Mouse (Mus musculus) layer of hippocampus, postnatal 25 days (tissue): ENCODE results near the gene Rsf1. TPM values are rescaled to one million over a fixed set of nuclear protein-coding genes. Genes with fewer than 3 reads are reported as not detected.

ENCODE experiments used
- DNase-seq, 2 experiments: peaks; one replicate each; pipeline ENCODE4 v3.0.0; 2022; ENCODE audit warnings: mixed read lengths in 2 of 2, low spot score in 1 of 2; ENCODE audit errors: extremely low spot score in 1 of 2
- total RNA-seq, 2 experiments: library from RNA; stranded (reverse); gene quantifications; 2 replicates each; pipeline ENCODE4 v1.2.3; 2021

Gene Rsf1
- total RNA-seq, 2 experiments from 2014 or later = 38.9 to 48.7 TPM

GRCm38 (mm10) chr7:97629351-97629750, 49.7 kb downstream of the Rsf1 start:
- no peak for DNase-seq

- no peak for DNase-seq
Observed at GRCm38 (mm10) chr7:97631290-97631689, 51.6 kb downstream of the Rsf1 start.

GRCm38 (mm10) chr7:97632897-97633296, 53.2 kb downstream of the Rsf1 start:
- no peak for DNase-seq

GRCm38 (mm10) chr7:97645060-97645459, 65.4 kb downstream of the Rsf1 start:
- DNase-seq = no peak

GRCm38 (mm10) chr7:97647656-97648055, 68.0 kb downstream of the Rsf1 start:
- DNase-seq = no peak

- DNase-seq = no peak
Observed at GRCm38 (mm10) chr7:97650729-97651128, 71.0 kb downstream of the Rsf1 start.

GRCm38 (mm10) chr7:97656144-97656543, 76.5 kb downstream of the Rsf1 start:
- DNase-seq = no peak

GRCm38 (mm10) chr7:97661634-97662033, 81.9 kb downstream of the Rsf1 start:
- no peak for DNase-seq

GRCm38 (mm10) chr7:97679239-97679638, 99.5 kb downstream of the Rsf1 start:
- no peak for DNase-seq

GRCm38 (mm10) chr7:97687831-97688230, 108.1 kb downstream of the Rsf1 start:
- DNase-seq = no peak

- DNase-seq = no peak
Observed at GRCm38 (mm10) chr7:97695441-97695840, 115.8 kb downstream of the Rsf1 start.

- peak in 1 of 2 experiments; percentile 28 for DNase-seq
Observed at GRCm38 (mm10) chr7:97696133-97696505, 116.4 kb downstream of the Rsf1 start.

- peak; percentile 89 to 95 for DNase-seq
Observed at GRCm38 (mm10) chr7:97696506-97697254, 117.0 kb downstream of the Rsf1 start, which contains the start of gene Clns1a. Gene Clns1a, plus strand, starts transcription at chr7:97696634.

- DNase-seq = no peak
Observed at GRCm38 (mm10) chr7:97700173-97700572, 120.5 kb downstream of the Rsf1 start.

- no peak for DNase-seq
Observed at GRCm38 (mm10) chr7:97701106-97701505, 121.4 kb downstream of the Rsf1 start.

GRCm38 (mm10) chr7:97707123-97707522, 127.4 kb downstream of the Rsf1 start:
- DNase-seq = no peak

- no peak for DNase-seq
Observed at GRCm38 (mm10) chr7:97707809-97708208, 128.1 kb downstream of the Rsf1 start.

- no peak for DNase-seq
Observed at GRCm38 (mm10) chr7:97709204-97709603, 129.5 kb downstream of the Rsf1 start.

GRCm38 (mm10) chr7:97714651-97715050, 135.0 kb downstream of the Rsf1 start:
- no peak for DNase-seq

GRCm38 (mm10) chr7:97717326-97717725, 137.6 kb downstream of the Rsf1 start:
- DNase-seq = no peak

- no peak for DNase-seq
Observed at GRCm38 (mm10) chr7:97719078-97719477, 139.4 kb downstream of the Rsf1 start.

- DNase-seq = no peak
Observed at GRCm38 (mm10) chr7:97720109-97720508, 140.4 kb downstream of the Rsf1 start.
